Mouse (Mus musculus) erythroblast, embryonic 14.5 days (primary cell): ENCODE results near the gene Dyrk1a.

Experiments used
- GATA1 ChIP-seq: IDR thresholded peaks from 2 replicates; pipeline ENCODE4 v1.6.1; 2012; ENCODE audit warnings: low read length, inconsistent platforms, mixed read lengths
- TAL1 ChIP-seq: IDR thresholded peaks from 3 replicates; pipeline ENCODE4 v1.6.1; 2012; ENCODE audit warnings: low read length, inconsistent platforms, mixed read lengths

DNA sequence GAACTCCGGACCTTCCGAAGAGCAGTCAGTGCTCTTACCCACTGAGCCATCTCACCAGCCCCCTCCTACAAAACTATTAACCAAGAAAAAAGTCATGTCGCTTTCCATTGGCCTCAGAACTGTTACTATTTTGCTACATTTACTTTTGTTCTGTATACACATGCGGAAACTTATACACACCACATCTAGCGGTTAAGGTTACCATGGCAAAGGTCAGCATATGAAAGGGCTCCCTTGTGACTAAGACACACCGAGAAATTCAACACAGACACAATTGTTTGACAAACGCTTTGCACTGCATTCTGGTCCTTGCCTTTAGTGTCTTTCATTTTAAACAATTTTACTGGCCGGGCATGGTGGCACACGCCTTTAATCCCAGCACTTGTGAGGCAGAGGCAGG lies 45.1 kb upstream of the Dyrk1a start:
- TF ChIP-seq GATA1 (no peak), TAL1 (no peak)
